Mouse (Mus musculus) E14TG2a.4 (cell line): ENCODE results near the gene Npb.

Experiments used
- CTCF ChIP-seq: conservative IDR thresholded peaks from 2 replicates; pipeline ENCODE4 v1.5.1; 2014; ENCODE audit warnings: low read length
- NANOG ChIP-seq: IDR thresholded peaks from 2 replicates; pipeline ENCODE4 v1.6.1; 2014; ENCODE audit warnings: borderline replicate concordance, low read length, mixed read lengths

- TF ChIP-seq CTCF (no peak), NANOG (no peak)
Measured at GRCm38 (mm10) chr11:120575046-120575445, 33.2 kb upstream of the Npb start.
